Mouse (Mus musculus): Measurements from ENCODE around the gene Cd164l2. TPM values are rescaled to one million over a fixed set of nuclear protein-coding genes. Genes with fewer than 3 reads are reported as not detected.
A peak's percentile ranks its signal among the peaks of the same experiment; 100 is the strongest.

The Cd164l2 gene
- polyA plus RNA-seq, 2 experiments, result 0.06 TPM; not detected in 1

- peak overlapping the region in 1 of 2 experiments; percentile 18; a peak in 1 of 4 replicates for H3K4me3 ChIP-seq (ENCODE audit: insufficient read depth in 1 of 2, low read depth in 2 of 2, low read length in 2 of 2)
- WGBS (ENCODE audit: insufficient replicate concordance), result 37% methylated on average over 31 of the region's 31 CpGs
- ATAC-seq (ENCODE audit: insufficient read depth) (no peak), DNase-seq (ENCODE audit: low read depth in 3 of 3, low spot score in 3 of 3) (no peak)
- H3K9ac ChIP-seq (replicated peaks), result no peak overlapping the region
- no peaks in the 10 kb centered on the region for H3K9me3 ChIP-seq (ENCODE audit: control insufficient read depth, low read length)
- H3K36me3 ChIP-seq (replicated peaks; ENCODE audit: control insufficient read depth, insufficient read depth, low read depth), result no peaks in the 10 kb centered on the region
- H3K4me1 ChIP-seq (replicated peaks; ENCODE audit: control insufficient read depth in 2 of 2, insufficient read depth in 2 of 2, low read length in 1 of 2), result peaks cover 19 to 26% of the 10 kb centered on the region in 2 experiments
- TF ChIP-seq CTCF (IDR thresholded peaks at IDR 0.05; ENCODE audit: low read depth) (no peak), EP300 (IDR thresholded peaks at IDR 0.05; ENCODE audit: low read depth) (no peak)
- H3K4me2 ChIP-seq (ENCODE audit: low read depth), result peak overlapping the region; percentile 51
- H3K27ac ChIP-seq, result no peak overlapping the region
- peaks cover 11% of the 10 kb centered on the region for H3K27me3 ChIP-seq (ENCODE audit: control insufficient read depth, insufficient read depth, low read length)
These were observed 39.3 kb downstream of the Cd164l2 start for GRCm38 (mm10) chr4:133251214-133251613.

GRCm38 (mm10) chr4:133252089-133252488 lies 40.2 kb downstream of the Cd164l2 start:
- Histone ChIP-seq H3K36me3 (replicated peaks; ENCODE audit: control insufficient read depth, insufficient read depth, low read depth) (no peaks in the 10 kb centered on the region), H3K9me3 (ENCODE audit: control insufficient read depth, low read length) (no peaks in the 10 kb centered on the region), H3K4me2 (ENCODE audit: low read depth) (no peak overlapping the region), H3K27ac (no peak overlapping the region), H3K4me1 (replicated peaks; ENCODE audit: control insufficient read depth in 2 of 2, insufficient read depth in 2 of 2, low read length in 1 of 2) (peaks cover 17 to 18% of the 10 kb centered on the region in 2 experiments), H3K4me3 (ENCODE audit: insufficient read depth in 1 of 2, low read depth in 2 of 2, low read length in 2 of 2) (no peak overlapping the region), H3K9ac (replicated peaks) (no peak overlapping the region), H3K27me3 (ENCODE audit: control insufficient read depth, insufficient read depth, low read length) (peaks cover 20% of the 10 kb centered on the region)
- TF ChIP-seq CTCF (IDR thresholded peaks at IDR 0.05; ENCODE audit: low read depth) (peak; percentile 24), EP300 (IDR thresholded peaks at IDR 0.05; ENCODE audit: low read depth) (no peak)
- ATAC-seq (ENCODE audit: insufficient read depth) (no peak), DNase-seq (ENCODE audit: low read depth in 3 of 3, low spot score in 3 of 3) (no peak)
- WGBS (ENCODE audit: insufficient replicate concordance), result 58% methylated on average over 4 of the region's 4 CpGs

DNA sequence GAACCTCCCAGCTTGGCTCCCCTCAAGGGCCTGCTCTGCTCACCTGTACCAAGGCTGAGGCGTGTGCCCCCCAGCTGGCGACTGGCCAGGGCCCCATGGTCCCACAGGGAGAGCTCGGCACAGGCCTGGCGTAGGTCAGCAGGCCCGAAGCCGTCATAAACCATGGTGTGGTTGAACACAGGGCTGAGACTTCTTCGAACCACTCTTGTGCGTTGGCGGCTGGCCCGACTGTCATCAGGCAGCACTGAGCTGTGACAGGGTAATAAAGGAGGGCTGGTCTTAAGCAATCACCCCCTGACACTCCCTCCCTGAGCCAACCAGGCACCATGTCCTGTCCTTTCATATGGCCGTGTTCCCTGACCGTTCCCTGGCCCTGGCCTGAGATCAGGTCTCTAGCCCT lies 41.5 kb downstream of the Cd164l2 start:
- H3K27me3 ChIP-seq (ENCODE audit: control insufficient read depth, insufficient read depth, low read length), result peaks cover 20% of the 10 kb centered on the region
- WGBS (ENCODE audit: insufficient replicate concordance), result 76% methylated on average over 12 of the region's 12 CpGs

GRCm38 (mm10) chr4:133255392-133255791 lies 43.5 kb downstream of the Cd164l2 start:
- 60% methylated on average over 6 of the region's 6 CpGs for WGBS (ENCODE audit: insufficient replicate concordance)
- no peak overlapping the region for H3K4me3 ChIP-seq (ENCODE audit: insufficient read depth in 1 of 2, low read depth in 2 of 2, low read length in 2 of 2)
- DNase-seq (ENCODE audit: low read depth in 3 of 3, low spot score in 3 of 3) (no peak), ATAC-seq (ENCODE audit: insufficient read depth) (no peak)
- no peak overlapping the region for H3K27ac ChIP-seq
- H3K4me2 ChIP-seq (ENCODE audit: low read depth), result no peak overlapping the region
- no peak overlapping the region for H3K9ac ChIP-seq (replicated peaks)
- peaks cover 20% of the 10 kb centered on the region for H3K27me3 ChIP-seq (ENCODE audit: control insufficient read depth, insufficient read depth, low read length)
- no peaks in the 10 kb centered on the region for H3K36me3 ChIP-seq (replicated peaks; ENCODE audit: control insufficient read depth, insufficient read depth, low read depth)
- TF ChIP-seq CTCF (IDR thresholded peaks at IDR 0.05; ENCODE audit: low read depth) (no peak), EP300 (IDR thresholded peaks at IDR 0.05; ENCODE audit: low read depth) (no peak)
- H3K9me3 ChIP-seq (ENCODE audit: control insufficient read depth, low read length), result no peaks in the 10 kb centered on the region
- peaks cover 1% of the 10 kb centered on the region in 2 experiments; a peak in 1 of 4 replicates for H3K4me1 ChIP-seq (replicated peaks; ENCODE audit: control insufficient read depth in 2 of 2, insufficient read depth in 2 of 2, low read length in 1 of 2)

More for the DNA sequence above, 41.5 kb downstream of the Cd164l2 start:
- no peak overlapping the region for H3K27ac ChIP-seq
- H3K36me3 ChIP-seq (replicated peaks; ENCODE audit: control insufficient read depth, insufficient read depth, low read depth), result no peaks in the 10 kb centered on the region
- TF ChIP-seq CTCF (IDR thresholded peaks at IDR 0.05; ENCODE audit: low read depth) (no peak), EP300 (IDR thresholded peaks at IDR 0.05; ENCODE audit: low read depth) (no peak)
- H3K4me2 ChIP-seq (ENCODE audit: low read depth), result no peak overlapping the region
- no peak overlapping the region for H3K4me3 ChIP-seq (ENCODE audit: insufficient read depth in 1 of 2, low read depth in 2 of 2, low read length in 2 of 2)
- H3K9me3 ChIP-seq (ENCODE audit: control insufficient read depth, low read length), result no peaks in the 10 kb centered on the region
- H3K9ac ChIP-seq (replicated peaks), result no peak overlapping the region
- ATAC-seq (ENCODE audit: insufficient read depth), result no peak
- DNase-seq (ENCODE audit: low read depth in 3 of 3, low spot score in 3 of 3), result no peak
- peaks cover 4 to 5% of the 10 kb centered on the region in 2 experiments for H3K4me1 ChIP-seq (replicated peaks; ENCODE audit: control insufficient read depth in 2 of 2, insufficient read depth in 2 of 2, low read length in 1 of 2)

- no peak overlapping the region for H3K9ac ChIP-seq (replicated peaks)
- no peaks in the 10 kb centered on the region for H3K36me3 ChIP-seq (replicated peaks; ENCODE audit: control insufficient read depth, insufficient read depth, low read depth)
- H3K4me1 ChIP-seq (replicated peaks; ENCODE audit: control insufficient read depth in 2 of 2, insufficient read depth in 2 of 2, low read length in 1 of 2), result no peaks in the 10 kb centered on the region
- no peak overlapping the region for H3K27ac ChIP-seq
- no peaks in the 10 kb centered on the region for H3K9me3 ChIP-seq (ENCODE audit: control insufficient read depth, low read length)
- H3K4me2 ChIP-seq (ENCODE audit: low read depth), result no peak overlapping the region
- no peak for TF ChIP-seq EP300 (IDR thresholded peaks at IDR 0.05; ENCODE audit: low read depth)
- TF ChIP-seq CTCF (IDR thresholded peaks at IDR 0.05; ENCODE audit: low read depth), result no peak
- no peak overlapping the region for H3K4me3 ChIP-seq (ENCODE audit: insufficient read depth in 1 of 2, low read depth in 2 of 2, low read length in 2 of 2)
- 27% methylated on average over 24 of the region's 24 CpGs for WGBS (ENCODE audit: insufficient replicate concordance)
- H3K27me3 ChIP-seq (ENCODE audit: control insufficient read depth, insufficient read depth, low read length), result peaks cover 10% of the 10 kb centered on the region
- no peak for ATAC-seq (ENCODE audit: insufficient read depth)
- no peak for DNase-seq (ENCODE audit: low read depth in 3 of 3, low spot score in 3 of 3)
These were observed 44.9 kb downstream of the Cd164l2 start for GRCm38 (mm10) chr4:133256820-133257219.

Measured in liver, embryonic 14.5 days (tissue).